Mouse (Mus musculus) cerebellum, adult 2 months (tissue): ENCODE measurements around the gene Trim11.

Experiments
- CTCF ChIP-seq: fragments of 200-500 bp; IDR thresholded peaks from 2 replicates; pipeline ENCODE4 v1.5.1; 2011; ENCODE audit warnings: low read depth, mild to moderate bottlenecking, control low read depth, low read length, moderate library complexity, borderline replicate concordance; ENCODE audit not compliant: insufficient read depth
- POLR2A ChIP-seq: fragments of 200-500 bp; IDR thresholded peaks from 2 replicates; pipeline ENCODE4 v1.6.1; 2011; ENCODE audit warnings: low read length, control low read depth, borderline replicate concordance; ENCODE audit not compliant: insufficient read depth

GRCm38 (mm10) chr11:59026411-59026810 is 48.5 kb downstream of the Trim11 start:
- no peak for TF ChIP-seq POLR2A
- TF ChIP-seq CTCF = no peak
